Mouse (Mus musculus): ENCODE measurements around the gene Sec61g. TPM values are rescaled to one million over a fixed set of nuclear protein-coding genes. Genes with fewer than 3 reads are reported as not detected.

The Sec61g gene
- polyA plus RNA-seq, 1 experiment from 2014 or later: 34.4 TPM

- peak; percentile 13 for DNase-seq
- H3K4me2 ChIP-seq: peak overlapping the region; percentile 78
- ATAC-seq (ENCODE audit: insufficient read depth): peak; percentile 77
These were observed 766 bp downstream of the Sec61g start for GRCm38 (mm10) chr11:16507385-16508051.

GRCm38 (mm10) chr11:16505999-16506398 lies 2.3 kb downstream of the Sec61g start:
- DNase-seq (no peak), ATAC-seq (ENCODE audit: insufficient read depth) (no peak)
- Histone ChIP-seq H3K4me2 (0 out of 2 replicates have a peak overlapping the region, but pooled peaks have one; percentile 78), H3K9me3 (ENCODE audit: low read depth, low read length) (no peaks in the 10 kb centered on the region), H3K4me3 (ENCODE audit: low read depth, low read length) (no peak overlapping the region), H3K9ac (no peak overlapping the region), H3K36me3 (ENCODE audit: insufficient read depth) (peaks cover 44% of the 10 kb centered on the region), H3K27ac (ENCODE audit: low read depth) (no peak overlapping the region), H3K27me3 (ENCODE audit: insufficient read depth, low read length) (no peaks in the 10 kb centered on the region), H3K4me1 (ENCODE audit: insufficient read depth) (peaks cover 10% of the 10 kb centered on the region; the same call in 1 of the 2 replicates)
- WGBS: 93% methylated on average over 6 of the region's 6 CpGs
- no peak for TF ChIP-seq CTCF (IDR thresholded peaks at IDR 0.05; ENCODE audit: low read depth)

More at GRCm38 (mm10) chr11:16507385-16508051, 766 bp downstream of the Sec61g start:
- H3K27ac ChIP-seq (ENCODE audit: low read depth): peak overlapping the region; percentile 93
- H3K9me3 ChIP-seq (ENCODE audit: low read depth, low read length): no peaks in the 10 kb centered on the region
- no peaks in the 10 kb centered on the region for H3K27me3 ChIP-seq (ENCODE audit: insufficient read depth, low read length)
- H3K9ac ChIP-seq: peak overlapping the region; percentile 98
- H3K4me1 ChIP-seq (ENCODE audit: insufficient read depth): peaks cover 10% of the 10 kb centered on the region; the same call in 1 of the 2 replicates
- TF ChIP-seq CTCF (IDR thresholded peaks at IDR 0.05; ENCODE audit: low read depth): no peak
- H3K4me3 ChIP-seq (ENCODE audit: low read depth, low read length): peak overlapping the region; percentile 93
- H3K36me3 ChIP-seq (ENCODE audit: insufficient read depth): peaks cover 29% of the 10 kb centered on the region
- WGBS: 1% methylated on average over 26 of the region's 26 CpGs

DNA sequence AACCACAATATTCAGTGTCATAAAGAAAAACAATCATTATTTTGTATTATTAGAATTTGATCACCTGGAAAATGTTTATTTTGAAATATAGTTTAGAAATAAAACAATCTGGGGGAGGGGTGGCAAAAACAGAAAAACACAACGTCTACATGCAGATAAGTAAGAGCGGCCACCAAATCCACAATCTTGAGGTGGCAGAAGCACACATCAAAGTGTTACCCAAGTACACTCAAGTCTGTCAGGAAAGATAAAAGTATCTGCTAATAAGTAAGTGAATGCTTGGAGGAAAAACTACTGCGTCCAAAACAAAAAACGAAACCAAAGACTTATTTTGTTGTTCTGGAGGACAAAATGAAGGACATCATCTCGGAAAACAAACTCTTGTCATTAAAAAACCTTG lies 5.1 kb downstream of the Sec61g start:
- no peaks in the 10 kb centered on the region for H3K27me3 ChIP-seq (ENCODE audit: insufficient read depth, low read length)
- no peak overlapping the region for H3K4me3 ChIP-seq (ENCODE audit: low read depth, low read length)
- no peak overlapping the region; the same call in 1 of the 2 replicates for H3K27ac ChIP-seq (ENCODE audit: low read depth)
- 86% methylated on average over 5 of the region's 5 CpGs for WGBS
- DNase-seq: no peak
- H3K4me2 ChIP-seq: no peak overlapping the region
- ATAC-seq (ENCODE audit: insufficient read depth): no peak
- no peak overlapping the region for H3K9ac ChIP-seq
- peaks cover 52% of the 10 kb centered on the region for H3K36me3 ChIP-seq (ENCODE audit: insufficient read depth)
- TF ChIP-seq CTCF (IDR thresholded peaks at IDR 0.05; ENCODE audit: low read depth): no peak
- H3K4me1 ChIP-seq (ENCODE audit: insufficient read depth): peaks cover 5% of the 10 kb centered on the region; the same call in 1 of the 2 replicates
- no peaks in the 10 kb centered on the region for H3K9me3 ChIP-seq (ENCODE audit: low read depth, low read length)

GRCm38 (mm10) chr11:16502744-16503143 lies 5.5 kb downstream of the Sec61g start:
- ATAC-seq (ENCODE audit: insufficient read depth) (no peak), DNase-seq (no peak)
- WGBS: 80% methylated on average over 3 of the region's 3 CpGs
- no peaks in the 10 kb centered on the region for H3K27me3 ChIP-seq (ENCODE audit: insufficient read depth, low read length)
- H3K4me1 ChIP-seq (ENCODE audit: insufficient read depth): peaks cover 5% of the 10 kb centered on the region; the same call in 1 of the 2 replicates
- no peak overlapping the region for H3K9ac ChIP-seq
- TF ChIP-seq CTCF (IDR thresholded peaks at IDR 0.05; ENCODE audit: low read depth): no peak
- H3K36me3 ChIP-seq (ENCODE audit: insufficient read depth): peaks cover 52% of the 10 kb centered on the region
- no peak overlapping the region for H3K27ac ChIP-seq (ENCODE audit: low read depth)
- no peak overlapping the region for H3K4me2 ChIP-seq
- H3K4me3 ChIP-seq (ENCODE audit: low read depth, low read length): no peak overlapping the region
- no peaks in the 10 kb centered on the region for H3K9me3 ChIP-seq (ENCODE audit: low read depth, low read length)

DNA sequence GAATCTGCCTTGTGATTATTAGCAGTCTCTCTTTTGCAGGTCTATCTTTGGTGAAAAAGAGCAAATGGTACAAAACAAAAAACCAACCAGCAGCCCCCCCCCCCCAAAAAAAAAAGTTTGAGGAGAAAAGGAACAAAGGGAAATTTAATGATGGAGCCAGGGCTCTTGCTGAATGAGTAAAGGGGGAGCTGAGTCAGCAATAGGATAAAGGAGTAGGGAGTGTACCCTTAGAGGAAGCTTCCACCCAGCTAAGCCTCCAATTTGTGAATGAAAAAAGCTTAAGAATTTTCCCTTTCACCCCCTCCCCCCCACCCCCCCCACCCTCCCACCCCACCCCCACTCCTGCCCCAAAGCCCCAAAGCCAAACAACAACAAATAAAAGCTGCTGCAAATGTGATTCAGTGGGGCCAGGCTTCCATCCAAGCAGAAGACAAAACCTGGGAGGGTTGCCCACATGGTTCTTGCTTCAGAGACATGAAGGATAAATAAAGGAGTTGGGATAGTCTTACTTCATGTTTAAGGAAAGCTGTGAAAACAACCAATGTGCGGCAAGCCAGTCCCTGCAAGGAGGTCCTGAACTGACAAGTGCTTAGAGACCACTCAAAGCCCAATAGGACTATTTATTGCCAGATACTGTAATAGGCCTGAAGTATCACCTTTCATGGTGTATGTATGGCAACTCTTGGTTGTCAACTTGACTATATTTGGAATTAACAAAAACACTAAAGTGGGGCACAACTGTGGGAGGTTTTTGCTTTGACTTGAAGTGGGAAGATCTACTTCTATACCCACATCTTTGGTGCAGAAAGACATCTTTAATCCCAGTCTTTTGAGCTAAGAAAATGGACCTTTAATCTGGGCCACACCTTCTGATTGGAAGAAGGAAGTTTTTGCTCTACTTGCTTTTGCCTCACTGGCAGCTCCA lies 9.3 kb downstream of the Sec61g start:
- Histone ChIP-seq H3K4me2 (no peak overlapping the region), H3K9ac (no peak overlapping the region), H3K27me3 (ENCODE audit: insufficient read depth, low read length) (no peaks in the 10 kb centered on the region), H3K4me3 (ENCODE audit: low read depth, low read length) (no peak overlapping the region), H3K36me3 (ENCODE audit: insufficient read depth) (peaks cover 34% of the 10 kb centered on the region), H3K27ac (ENCODE audit: low read depth) (no peak overlapping the region), H3K4me1 (ENCODE audit: insufficient read depth) (no peaks in the 10 kb centered on the region), H3K9me3 (ENCODE audit: low read depth, low read length) (no peaks in the 10 kb centered on the region)
- 24% methylated on average over 1 of the region's 1 CpGs for WGBS
- no peak for DNase-seq
- TF ChIP-seq CTCF (IDR thresholded peaks at IDR 0.05; ENCODE audit: low read depth): no peak
- ATAC-seq (ENCODE audit: insufficient read depth): no peak

Other genes starting within 250 kb of the Sec61g start
- gene Egfr, start 243.7 kb upstream of the Sec61g start, polyA plus RNA-seq (2014; fragmentation: Nextera tagmentation; extraction: Ambion mirVana): 9.2 and 11.5 TPM in 2 replicates

Measured in lung, embryonic 14.5 days (tissue).